24 mouse cellular contexts compared by ENCODE assay signal in genomic region chr6:136510945-136511344, GRCm38 (mm10). TPM values are rescaled to one million over a fixed set of nuclear protein-coding genes. Genes with fewer than 3 reads are reported as not detected.
DNase-seq lines count a peak whose midpoint lies in the region; ATAC-seq and TF ChIP-seq lines count a peak whose summit lies in the region.
"Had no signal": no experiment of that assay in that cellular context is flagged by ENCODE, and none has a peak within 500 bp of the region (broad histone marks: within the 10 kb centered on the region; RNA-seq: fewer than 3 reads in every experiment).

No protein-coding gene starts in this region.

- H3K9ac ChIP-seq in liver, embryonic 11.5 days (ENCODE audit: low read depth, low read length), result no peak overlapping the region
- H3K9ac ChIP-seq: heart, embryonic 12.5 days; hindbrain, embryonic 13.5 days; limb, embryonic 12.5 days; neural tube, embryonic 12.5 days had no signal

- TF ChIP-seq POLR2A in kidney, adult 2 months (IDR thresholded peaks at IDR 0.05; ENCODE audit: low read depth, low read length), result no peak

- H3K27me3 ChIP-seq in kidney, adult 2 months (replicated peaks; ENCODE audit: control insufficient read depth, insufficient read depth, low read length), result no peaks in the 10 kb centered on the region
- H3K27me3 ChIP-seq in Patski, result no peaks in the 10 kb centered on the region
- H3K27me3 ChIP-seq in liver, embryonic 11.5 days (replicated peaks; ENCODE audit: control insufficient read depth, insufficient read depth, low read length), result no peaks in the 10 kb centered on the region
- H3K27me3 ChIP-seq: heart, embryonic 12.5 days; hindbrain, embryonic 13.5 days; limb, embryonic 12.5 days; neural tube, embryonic 12.5 days had no signal

- peaks cover 2% of the 10 kb centered on the region; the same call in 1 of the 2 replicates for H3K9me3 ChIP-seq in liver, embryonic 11.5 days (ENCODE audit: control insufficient read depth, low read length)

- 31% methylated on average over 7 of the region's 7 CpGs for WGBS in kidney, adult 2 months
- WGBS in liver, embryonic 11.5 days, result 82% methylated on average over 7 of the region's 7 CpGs

- H3K4me2 ChIP-seq in liver, embryonic 11.5 days, result no peak overlapping the region
- H3K4me2 ChIP-seq: heart, embryonic 12.5 days; hindbrain, embryonic 13.5 days; limb, embryonic 12.5 days; neural tube, embryonic 12.5 days had no signal

- in situ Hi-C loops in Patski (cut with MboI; ENCODE audit: low pct_unique_long_range_greater_than_20kb), result no loop called here

- TF ChIP-seq CTCF in kidney, adult 2 months (conservative IDR thresholded peaks at IDR 0.05; ENCODE audit: insufficient read depth, insufficient read length, low read depth, low read length), result no peak
- no peak for TF ChIP-seq CTCF in Patski (IDR thresholded peaks at IDR 0.05)

- CTCF ChIA-PET in Patski (lab: Charles Lee), result interaction anchor here (1.2 to 2.2 kb wide), 4 partner anchors 11 to 95 kb away, joined by 3 to 9 read pairs (median 5); partner anchors contain the start of gene E330021D16Rik

- H3K4me1 ChIP-seq in kidney, adult 2 months (ENCODE audit: control insufficient read depth, insufficient read depth, low read length), result peaks cover 8% of the 10 kb centered on the region; the same call in 1 of the 2 replicates
- H3K4me1 ChIP-seq in liver, embryonic 11.5 days (replicated peaks; ENCODE audit: control insufficient read depth, insufficient read depth, low read length), result no peaks in the 10 kb centered on the region
- H3K4me1 ChIP-seq: heart, embryonic 12.5 days; hindbrain, embryonic 13.5 days; limb, embryonic 12.5 days; neural tube, embryonic 12.5 days had no signal

- no peak overlapping the region for H3K4me3 ChIP-seq in kidney, adult 2 months (ENCODE audit: insufficient read depth, low read depth, low read length)
- H3K4me3 ChIP-seq in liver, embryonic 11.5 days (ENCODE audit: low read depth, low read length), result no peak overlapping the region
- H3K4me3 ChIP-seq: heart, adult 2 months; heart, embryonic 12.5 days; hindbrain, embryonic 13.5 days; left cerebral cortex, adult 2 months; limb, embryonic 12.5 days; neural tube, embryonic 12.5 days had no signal

- H3K27ac ChIP-seq in kidney, adult 2 months (ENCODE audit: insufficient read depth, low read depth, low read length), result no peak overlapping the region; the same call in 1 of the 2 replicates
- no peak overlapping the region for H3K27ac ChIP-seq in liver, embryonic 11.5 days (ENCODE audit: low read depth, low read length)
- H3K27ac ChIP-seq: heart, adult 2 months; hindbrain, embryonic 13.5 days; left cerebral cortex, adult 2 months; limb, embryonic 12.5 days; neural tube, embryonic 12.5 days had no signal

- no peaks in the 10 kb centered on the region for H3K36me3 ChIP-seq in kidney, adult 2 months (ENCODE audit: control insufficient read depth, insufficient read depth, low read length)
- no peaks in the 10 kb centered on the region for H3K36me3 ChIP-seq in liver, embryonic 11.5 days (ENCODE audit: control insufficient read depth, insufficient read depth, low read length)
- H3K36me3 ChIP-seq: heart, embryonic 12.5 days; hindbrain, embryonic 13.5 days; limb, embryonic 12.5 days; neural tube, embryonic 12.5 days had no signal

- ATAC-seq in Patski, result peak; percentile 95
- ATAC-seq in liver, embryonic 11.5 days (replicated peaks; ENCODE audit: low FRiP score), result no peak
- ATAC-seq: forebrain, embryonic 14.5 days; midbrain, embryonic 16.5 days had no signal

- DNase-seq in kidney, adult 2 months, result peak; percentile 57
- no peak for DNase-seq in kidney, adult 18-20 months
- peak; percentile 95 for DNase-seq in Muller cell, postnatal 12 days (ENCODE audit: inconsistent ontology term)
- DNase-seq in Patski (ENCODE audit: low read depth, low spot score), result peak; percentile 73
- peak; percentile 32 for DNase-seq in kidney, postnatal 10 days
- no peak for DNase-seq in liver, embryonic 11.5 days (ENCODE audit: low spot score)
- DNase-seq in left cerebral cortex, adult 18-20 months (ENCODE audit: low spot score in 2 of 2), result no peak
- DNase-seq: adrenal gland, postnatal 14 days; B cell, adult 2 months; cerebellum, adult 11 months; cerebellum, adult 9-10 months; cerebellum, postnatal 36 days; gastrocnemius, postnatal 25 days; heart, adult 2 months; lung, postnatal 36 days; right cerebral cortex, postnatal 14 days; thymus, postnatal 4 days had no signal

- POLR2A ChIA-PET in Patski (lab: Charles Lee), result interaction anchor here (0.9 kb wide), 1 partner anchor 11 kb away, joined by 3 read pairs; no protein-coding TSS in a partner anchor

RNA-seq across cellular contexts. Expression of gene Atf7ip, which starts 5.0 kb away (rescaled TPM):
- 13.4 and 13.9 TPM in 2 replicates for polyA plus RNA-seq in kidney, adult 2 months (2012; rRNA removed)
- polyA plus RNA-seq in Patski (2021), result 19.9 TPM
- 31.2 and 32.9 TPM in 2 replicates for polyA plus RNA-seq in liver, embryonic 11.5 days (2014; fragmentation: Nextera tagmentation; extraction: Ambion mirVana)
- total RNA-seq in left cerebral cortex, adult 18-20 months (2021), result 100 to 1,000 TPM in 1 of 2 experiments, 10 to 100 TPM in 1; 94.9 to 124 TPM

Comparison
In these comparisons a context has a peak if more than half of its experiments do, and no peak if none do; other contexts are left out.
1. DNase-seq: peak in kidney, adult 2 months (single experiment), Muller cell, postnatal 12 days (single experiment), Patski (single experiment) and kidney, postnatal 10 days (single experiment); none in kidney, adult 18-20 months (single experiment), liver, embryonic 11.5 days (single experiment) and left cerebral cortex, adult 18-20 months (0 of 2).